ENCODE assay signal across 28 mouse cellular contexts in the genomic region with DNA sequence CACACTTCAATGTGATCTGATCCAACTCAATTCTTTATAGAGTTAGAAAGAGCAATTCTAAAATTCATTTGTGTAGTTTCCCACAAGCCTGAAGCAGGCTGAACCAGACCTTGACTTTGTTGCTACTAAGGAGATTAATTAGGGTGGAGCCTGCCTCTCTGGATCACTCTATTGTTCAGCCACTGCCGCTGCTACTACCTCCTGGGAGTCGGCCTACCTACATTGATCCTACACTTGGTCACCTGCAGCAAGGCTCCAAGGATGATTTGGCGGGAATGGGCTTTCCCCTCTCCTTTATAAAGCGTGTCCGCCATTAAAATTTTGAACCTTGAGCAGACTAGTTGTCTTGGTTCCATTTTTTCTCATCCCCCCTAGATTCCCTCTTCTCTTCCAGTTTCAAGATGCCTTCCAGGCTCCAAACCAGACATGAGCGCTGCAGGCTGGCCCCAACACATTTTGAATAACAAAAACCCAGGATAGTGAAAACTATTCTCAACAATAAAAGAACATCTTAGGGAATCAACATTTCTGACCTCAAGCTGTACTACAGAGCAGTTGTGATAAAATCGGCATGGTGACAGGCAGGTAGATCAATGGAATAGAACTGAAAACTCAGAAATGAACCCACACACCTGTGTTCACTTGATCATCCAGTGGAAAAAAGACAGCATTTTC.
"Had no signal": no experiment of that assay in that cellular context is flagged by ENCODE, and none has a peak within 500 bp of the region (broad histone marks: within the 10 kb centered on the region; RNA-seq: fewer than 3 reads in every experiment).

No protein-coding gene starts in this region.

- H3K9ac ChIP-seq: heart, embryonic 12.5 days; hindbrain, embryonic 12.5 days; hindbrain, embryonic 15.5 days; kidney, embryonic 15.5 days; limb, embryonic 12.5 days; liver, embryonic 13.5 days; liver, embryonic 15.5 days had no signal

- H3K36me3 ChIP-seq: heart, embryonic 10.5 days; heart, embryonic 12.5 days; hindbrain, embryonic 10.5 days; hindbrain, embryonic 12.5 days; hindbrain, embryonic 15.5 days; kidney, embryonic 15.5 days; limb, embryonic 10.5 days; limb, embryonic 12.5 days; liver, embryonic 13.5 days; liver, embryonic 15.5 days had no signal

- H3K4me2 ChIP-seq: heart, embryonic 12.5 days; hindbrain, embryonic 12.5 days; hindbrain, embryonic 15.5 days; kidney, embryonic 15.5 days; limb, embryonic 12.5 days; liver, embryonic 11.5 days; liver, embryonic 13.5 days; liver, embryonic 15.5 days had no signal

- H3K4me1 ChIP-seq: heart, embryonic 10.5 days; heart, embryonic 12.5 days; hindbrain, embryonic 10.5 days; hindbrain, embryonic 12.5 days; hindbrain, embryonic 15.5 days; kidney, embryonic 15.5 days; limb, embryonic 10.5 days; limb, embryonic 12.5 days; liver, embryonic 13.5 days; liver, embryonic 15.5 days had no signal

- ATAC-seq: hindbrain, postnatal 0 days; intestine, embryonic 16.5 days had no signal

- H3K27me3 ChIP-seq: heart, embryonic 12.5 days; hindbrain, embryonic 12.5 days; hindbrain, embryonic 15.5 days; kidney, embryonic 15.5 days; limb, embryonic 12.5 days; liver, embryonic 13.5 days; liver, embryonic 15.5 days had no signal

- H3K4me3 ChIP-seq: gastrocnemius, adult 2 months; heart, embryonic 10.5 days; heart, embryonic 12.5 days; hindbrain, embryonic 10.5 days; hindbrain, embryonic 12.5 days; hindbrain, embryonic 15.5 days; kidney, embryonic 15.5 days; layer of hippocampus, adult 2 months; left cerebral cortex, adult 2 months; limb, embryonic 10.5 days; limb, embryonic 12.5 days; liver, embryonic 13.5 days; liver, embryonic 15.5 days had no signal

- H3K9me3 ChIP-seq: heart, embryonic 10.5 days; heart, embryonic 12.5 days; hindbrain, embryonic 10.5 days; hindbrain, embryonic 12.5 days; hindbrain, embryonic 15.5 days; kidney, embryonic 15.5 days; limb, embryonic 10.5 days; limb, embryonic 12.5 days; liver, embryonic 13.5 days; liver, embryonic 15.5 days had no signal

- H3K27ac ChIP-seq: gastrocnemius, adult 2 months; heart, embryonic 10.5 days; hindbrain, embryonic 10.5 days; hindbrain, embryonic 12.5 days; hindbrain, embryonic 15.5 days; hindbrain, postnatal 0 days; kidney, embryonic 15.5 days; kidney, postnatal 0 days; layer of hippocampus, adult 2 months; left cerebral cortex, adult 2 months; limb, embryonic 10.5 days; limb, embryonic 12.5 days; liver, embryonic 13.5 days; liver, embryonic 15.5 days had no signal

- DNase-seq: gastrocnemius, adult 2 months; gastrocnemius, postnatal 10 days; gastrocnemius, postnatal 25 days; heart, adult 18-20 months; heart, postnatal 10 days; heart, postnatal 4 days; kidney, adult 11 months; kidney, adult 2 months; kidney, adult 9 months; kidney, postnatal 14 days; kidney, postnatal 36 days; liver; liver, embryonic 13.5 days had no signal
